Mouse (Mus musculus) liver, embryonic 12.5 days (tissue): ENCODE results near the gene Gpr45. TPM values are rescaled to one million over a fixed set of nuclear protein-coding genes. Genes with fewer than 3 reads are reported as not detected.
"Not testable (repeated sequence)": the region's sequence is repeated elsewhere in the genome, so short reads cannot be mapped to it uniquely, and the experiment has no call there.

Source experiments
- ATAC-seq: fragments of 200-750 bp; cut with Nextera tagmentation; 2 replicates; pipeline ENCODE4 v1.8.0; 2017; ENCODE audit warnings: moderate number of reproducible peaks, mild to moderate bottlenecking, moderate library complexity
- H3K27ac ChIP-seq: fragments of 300-500 bp; sonication (generic); 2 replicates; pipeline ENCODE4 v1.5.1; 2016; ENCODE audit warnings: mild to moderate bottlenecking
- H3K27me3 ChIP-seq: fragments of 300-500 bp; sonication (generic); replicated peaks from 2 replicates; pipeline ENCODE4 v1.6.1; 2016; ENCODE audit warnings: mild to moderate bottlenecking, moderate library complexity
- H3K36me3 ChIP-seq: fragments of 300-500 bp; sonication (generic); 2 replicates; pipeline ENCODE4 v1.6.1; 2016; ENCODE audit warnings: mild to moderate bottlenecking, moderate library complexity
- H3K4me1 ChIP-seq: fragments of 300-500 bp; sonication (generic); 2 replicates; pipeline ENCODE4 v1.6.1; 2016
- H3K4me2 ChIP-seq: fragments of 300-500 bp; sonication (generic); 2 replicates; pipeline ENCODE4 v1.6.1; 2016; ENCODE audit warnings: mild to moderate bottlenecking, moderate library complexity
- H3K4me3 ChIP-seq: fragments of 300-500 bp; sonication (generic); 2 replicates; pipeline ENCODE4 v1.5.1; 2016; ENCODE audit warnings: mild to moderate bottlenecking, moderate library complexity
- H3K9ac ChIP-seq: fragments of 300-500 bp; sonication (generic); 2 replicates; pipeline ENCODE4 v1.6.1; 2016; ENCODE audit warnings: mild to moderate bottlenecking, moderate library complexity
- H3K9me3 ChIP-seq: fragments of 300-500 bp; sonication (generic); replicated peaks from 2 replicates; pipeline ENCODE4 v1.6.1; 2016; ENCODE audit warnings: mild to moderate bottlenecking, moderate library complexity
- WGBS: fragments of 180-500 bp; shearing (Covaris S2); methylation state at CpG from one replicate; pipeline ENCODE4 v1.1.7; 2016; ENCODE audit not compliant: insufficient replicate concordance; 5-methylcytosine and 5-hydroxymethylcytosine counted together
- polyA plus RNA-seq: library from polyadenylated mRNA; unstranded; fragments of >200 nt; fragmentation: Nextera tagmentation; extraction: Ambion mirVana; gene quantifications from 2 replicates; pipeline ENCODE4 v1.2.1, GENCODE M21; 2016

The Gpr45 gene
- polyA plus RNA-seq, 1 experiment from 2014 or later = 0.56 TPM

GRCm38 (mm10) chr1:42983082-42983771 lies 30.6 kb downstream of the Gpr45 start:
- 44% methylated on average over 8 of the region's 8 CpGs for WGBS

GRCm38 (mm10) chr1:42984119-42984518 lies 31.4 kb downstream of the Gpr45 start:
- ATAC-seq = no peak
- Histone ChIP-seq H3K4me1 (no peaks in the 10 kb centered on the region), H3K27ac (no peak overlapping the region), H3K27me3 (no peaks in the 10 kb centered on the region), H3K4me2 (no peak overlapping the region), H3K9ac (no peak overlapping the region), H3K36me3 (no peaks in the 10 kb centered on the region), H3K4me3 (no peak overlapping the region), H3K9me3 (no peaks in the 10 kb centered on the region)
- WGBS = 33% methylated on average over 3 of the region's 3 CpGs

More at GRCm38 (mm10) chr1:42983082-42983771, 30.6 kb downstream of the Gpr45 start:
- Histone ChIP-seq H3K9ac (no peak overlapping the region), H3K36me3 (no peaks in the 10 kb centered on the region), H3K4me1 (no peaks in the 10 kb centered on the region), H3K27me3 (no peaks in the 10 kb centered on the region), H3K4me3 (no peak overlapping the region), H3K9me3 (no peaks in the 10 kb centered on the region), H3K4me2 (no peak overlapping the region), H3K27ac (no peak overlapping the region)
- ATAC-seq = no peak

- no peaks in the 10 kb centered on the region for H3K9me3 ChIP-seq
- ATAC-seq = no peak
- H3K4me2 ChIP-seq = no peak overlapping the region
- no peaks in the 10 kb centered on the region for H3K4me1 ChIP-seq
- no peak overlapping the region for H3K4me3 ChIP-seq
- no peaks in the 10 kb centered on the region for H3K27me3 ChIP-seq
- WGBS = 63% methylated on average over 2 of the region's 2 CpGs
- H3K36me3 ChIP-seq = no peaks in the 10 kb centered on the region
- no peak overlapping the region for H3K27ac ChIP-seq
- H3K9ac ChIP-seq = no peak overlapping the region
Measured at GRCm38 (mm10) chr1:42988996-42989395, 36.3 kb downstream of the Gpr45 start.

GRCm38 (mm10) chr1:43006051-43006514 lies 53.4 kb downstream of the Gpr45 start:
- WGBS = 62% methylated on average over 13 of the region's 13 CpGs
- no peak overlapping the region for H3K4me3 ChIP-seq
- no peaks in the 10 kb centered on the region for H3K36me3 ChIP-seq
- H3K9me3 ChIP-seq = no peaks in the 10 kb centered on the region
- H3K27ac ChIP-seq = no peak overlapping the region
- H3K27me3 ChIP-seq = no peaks in the 10 kb centered on the region
- no peak overlapping the region for H3K4me2 ChIP-seq
- no peak overlapping the region for H3K9ac ChIP-seq
- no peak for ATAC-seq
- no peaks in the 10 kb centered on the region for H3K4me1 ChIP-seq

- H3K9ac ChIP-seq = no peak overlapping the region
- no peak overlapping the region for H3K27ac ChIP-seq
- no peaks in the 10 kb centered on the region for H3K4me1 ChIP-seq
- no peak for ATAC-seq
- H3K4me3 ChIP-seq = no peak overlapping the region
- no peaks in the 10 kb centered on the region for H3K9me3 ChIP-seq
- H3K27me3 ChIP-seq = no peaks in the 10 kb centered on the region
- no peaks in the 10 kb centered on the region for H3K36me3 ChIP-seq
- no peak overlapping the region for H3K4me2 ChIP-seq
- WGBS = 69% methylated on average over 4 of the region's 4 CpGs
Measured at GRCm38 (mm10) chr1:43006524-43006923, 53.9 kb downstream of the Gpr45 start.

- 78% methylated on average over 4 of the region's 4 CpGs for WGBS
- no peak for ATAC-seq
- Histone ChIP-seq H3K4me1 (no peaks in the 10 kb centered on the region), H3K9ac (no peak overlapping the region), H3K27me3 (no peaks in the 10 kb centered on the region), H3K9me3 (no peaks in the 10 kb centered on the region), H3K36me3 (no peaks in the 10 kb centered on the region), H3K4me3 (no peak overlapping the region), H3K27ac (no peak overlapping the region), H3K4me2 (no peak overlapping the region)
Measured at GRCm38 (mm10) chr1:43010461-43010860, 57.8 kb downstream of the Gpr45 start.

- not testable (repeated sequence) for H3K27me3 ChIP-seq, H3K36me3 ChIP-seq, H3K4me2 ChIP-seq, ATAC-seq, H3K27ac ChIP-seq, H3K4me1 ChIP-seq, H3K4me3 ChIP-seq, H3K9me3 ChIP-seq, H3K9ac ChIP-seq
- 76% methylated on average over 7 of the region's 7 CpGs for WGBS
Measured at GRCm38 (mm10) chr1:43015153-43015685, 62.5 kb downstream of the Gpr45 start.

- ATAC-seq = no peak
- H3K4me2 ChIP-seq = no peak overlapping the region
- H3K27ac ChIP-seq = no peak overlapping the region
- no peak overlapping the region for H3K9ac ChIP-seq
- no peaks in the 10 kb centered on the region for H3K9me3 ChIP-seq
- H3K4me3 ChIP-seq = no peak overlapping the region
- no peaks in the 10 kb centered on the region for H3K4me1 ChIP-seq
- H3K36me3 ChIP-seq = no peaks in the 10 kb centered on the region
- 75% methylated on average over 7 of the region's 7 CpGs for WGBS
- H3K27me3 ChIP-seq = no peaks in the 10 kb centered on the region
Measured at GRCm38 (mm10) chr1:43036014-43036413, 83.3 kb downstream of the Gpr45 start.

GRCm38 (mm10) chr1:43042271-43042670 lies 89.6 kb downstream of the Gpr45 start:
- no peaks in the 10 kb centered on the region for H3K27me3 ChIP-seq
- no peak overlapping the region for H3K4me2 ChIP-seq
- no peaks in the 10 kb centered on the region for H3K4me1 ChIP-seq
- ATAC-seq = no peak
- H3K9me3 ChIP-seq = no peaks in the 10 kb centered on the region
- no peak overlapping the region for H3K4me3 ChIP-seq
- 41% methylated on average over 6 of the region's 6 CpGs for WGBS
- no peaks in the 10 kb centered on the region for H3K36me3 ChIP-seq
- H3K9ac ChIP-seq = no peak overlapping the region
- no peak overlapping the region for H3K27ac ChIP-seq

- H3K9ac ChIP-seq = no peak overlapping the region
- 63% methylated on average over 14 of the region's 14 CpGs for WGBS
Measured at GRCm38 (mm10) chr1:43045204-43045982, 92.7 kb downstream of the Gpr45 start.

GRCm38 (mm10) chr1:43046990-43047389 lies 94.3 kb downstream of the Gpr45 start:
- no peaks in the 10 kb centered on the region for H3K9me3 ChIP-seq
- H3K27ac ChIP-seq = no peak overlapping the region
- no peaks in the 10 kb centered on the region for H3K4me1 ChIP-seq
- 73% methylated on average over 2 of the region's 2 CpGs for WGBS
- H3K36me3 ChIP-seq = peaks cover 32% of the 10 kb centered on the region
- ATAC-seq = no peak
- H3K27me3 ChIP-seq = no peaks in the 10 kb centered on the region
- no peak overlapping the region for H3K9ac ChIP-seq
- H3K4me2 ChIP-seq = no peak overlapping the region
- no peak overlapping the region for H3K4me3 ChIP-seq

More at GRCm38 (mm10) chr1:43045204-43045982, 92.7 kb downstream of the Gpr45 start:
- no peak for ATAC-seq
- H3K27me3 ChIP-seq = no peaks in the 10 kb centered on the region
- H3K4me3 ChIP-seq = no peak overlapping the region
- no peaks in the 10 kb centered on the region for H3K4me1 ChIP-seq
- H3K9me3 ChIP-seq = no peaks in the 10 kb centered on the region
- H3K4me2 ChIP-seq = no peak overlapping the region
- H3K36me3 ChIP-seq = peaks cover 17% of the 10 kb centered on the region
- H3K27ac ChIP-seq = no peak overlapping the region

- 84% methylated on average over 10 of the region's 10 CpGs for WGBS
- ATAC-seq = no peak
- Histone ChIP-seq H3K36me3 (peaks cover 40% of the 10 kb centered on the region), H3K4me3 (no peak overlapping the region), H3K27ac (no peak overlapping the region), H3K4me2 (no peak overlapping the region), H3K27me3 (no peaks in the 10 kb centered on the region), H3K9me3 (no peaks in the 10 kb centered on the region), H3K9ac (no peak overlapping the region), H3K4me1 (no peaks in the 10 kb centered on the region)
Measured at GRCm38 (mm10) chr1:43047811-43048210, 95.1 kb downstream of the Gpr45 start.
